Mouse (Mus musculus) c-Kit-positive CD71-positive TER-119-positive erythroid progenitor cells, embryonic 14.5 days (primary cell): ENCODE results near the gene Cdc42se1.
A peak's percentile ranks its signal among the peaks of the same experiment; 100 is the strongest.
"Not testable (repeated sequence)": the region's sequence is repeated elsewhere in the genome, so short reads cannot be mapped to it uniquely, and the experiment has no call there.

Experiments
- DNase-seq: peaks from one replicate; pipeline ENCODE4 v3.0.0-alpha.2; 2013; ENCODE audit warnings: low spot score

Cdc42se1 gene

GRCm38 (mm10) chr3:95228148-95228893 is at the start of gene Cdc42se1:
Gene Cdc42se1 (plus strand): TSS chr3:95228732.
- DNase-seq = peak; percentile 76

GRCm38 (mm10) chr3:95178948-95179347 is 49.6 kb upstream of the Cdc42se1 start:
- no peak for DNase-seq

GRCm38 (mm10) chr3:95179890-95180289 is 48.6 kb upstream of the Cdc42se1 start:
- no peak for DNase-seq

GRCm38 (mm10) chr3:95181841-95182240 is 46.7 kb upstream of the Cdc42se1 start:
- no peak for DNase-seq

DNA sequence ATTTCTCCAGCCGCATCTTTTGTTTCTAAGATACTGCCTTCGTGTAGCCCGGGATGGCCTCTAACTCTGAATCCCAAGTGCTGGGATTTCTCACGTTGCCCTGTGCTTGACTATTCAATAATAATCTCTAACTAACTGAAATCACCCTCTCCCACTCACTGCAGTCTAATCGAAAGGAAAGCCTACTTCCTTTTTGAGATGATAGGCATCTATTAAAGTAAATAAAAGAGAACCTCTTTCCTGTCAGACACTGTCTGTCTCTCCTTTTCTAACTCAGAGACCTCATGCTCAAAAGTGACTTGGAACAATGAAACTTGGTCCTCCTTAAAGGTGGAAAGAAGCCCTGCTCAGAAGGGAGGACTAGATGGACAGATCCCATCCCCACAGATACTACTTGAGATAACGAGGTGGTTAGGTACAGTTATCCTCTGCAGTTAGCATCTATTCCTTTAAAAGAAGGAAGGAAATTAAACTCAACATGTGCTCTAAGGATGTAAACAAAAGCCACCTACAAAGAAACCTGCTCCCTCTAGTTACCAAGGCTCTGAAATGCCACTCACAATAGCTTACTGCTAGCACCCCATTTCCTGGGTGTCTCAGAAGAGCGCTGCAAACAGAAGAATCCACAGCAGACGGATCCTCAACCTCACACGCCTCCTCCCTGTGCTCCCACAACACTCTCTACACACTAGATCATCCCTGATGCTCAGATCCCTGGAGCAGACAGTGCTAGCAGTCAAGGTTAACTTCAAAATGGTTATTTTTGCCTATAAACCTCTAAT is 43.5 kb upstream of the Cdc42se1 start:
- DNase-seq = no peak

GRCm38 (mm10) chr3:95186100-95186499 is 42.4 kb upstream of the Cdc42se1 start:
- no peak for DNase-seq

GRCm38 (mm10) chr3:95186888-95187287 is 41.6 kb upstream of the Cdc42se1 start:
- no peak for DNase-seq

- DNase-seq = no peak
Measured at GRCm38 (mm10) chr3:95194721-95195135, 33.8 kb upstream of the Cdc42se1 start.

GRCm38 (mm10) chr3:95195772-95196171 is 32.8 kb upstream of the Cdc42se1 start:
- DNase-seq = no peak

DNA sequence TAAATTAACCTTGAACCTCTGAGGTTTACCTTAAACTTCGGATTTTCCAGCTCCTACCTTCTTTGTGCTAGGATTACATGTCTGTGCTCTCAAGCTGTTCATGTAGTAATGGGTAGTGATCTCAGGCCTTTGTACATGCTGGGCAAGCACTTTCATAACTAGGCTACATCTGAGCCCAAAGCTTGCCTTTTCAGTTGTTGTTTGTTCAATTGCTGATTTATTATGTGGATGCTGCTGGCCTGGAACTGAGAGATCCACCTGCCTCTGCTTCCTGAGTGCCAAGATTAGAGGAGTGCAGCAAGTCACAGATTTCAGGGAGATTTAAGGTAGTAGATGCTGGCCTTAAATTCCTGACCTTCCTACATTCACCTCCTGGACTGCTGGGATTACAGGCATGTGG is 29.4 kb upstream of the Cdc42se1 start:
- no peak for DNase-seq

DNA sequence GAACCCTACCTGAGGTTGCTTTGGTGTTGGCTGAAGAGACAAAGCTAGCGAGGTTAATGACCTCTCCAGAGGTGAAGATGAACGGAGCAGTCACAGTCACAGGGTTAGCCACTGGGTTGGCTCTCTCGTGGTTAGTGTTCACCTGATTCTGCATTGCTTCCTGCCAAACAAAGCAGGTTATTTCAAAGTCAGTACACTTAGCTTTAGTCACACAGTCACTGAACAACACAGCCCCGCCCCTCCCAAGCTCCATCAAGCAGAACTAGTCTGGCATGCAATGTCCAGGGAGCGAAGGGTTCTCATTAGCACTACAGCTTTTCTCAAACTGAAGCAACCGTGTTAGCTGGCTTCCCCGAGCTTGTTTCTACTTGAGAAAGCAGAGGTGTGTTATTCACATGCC is 28.4 kb upstream of the Cdc42se1 start:
- no peak for DNase-seq

DNA sequence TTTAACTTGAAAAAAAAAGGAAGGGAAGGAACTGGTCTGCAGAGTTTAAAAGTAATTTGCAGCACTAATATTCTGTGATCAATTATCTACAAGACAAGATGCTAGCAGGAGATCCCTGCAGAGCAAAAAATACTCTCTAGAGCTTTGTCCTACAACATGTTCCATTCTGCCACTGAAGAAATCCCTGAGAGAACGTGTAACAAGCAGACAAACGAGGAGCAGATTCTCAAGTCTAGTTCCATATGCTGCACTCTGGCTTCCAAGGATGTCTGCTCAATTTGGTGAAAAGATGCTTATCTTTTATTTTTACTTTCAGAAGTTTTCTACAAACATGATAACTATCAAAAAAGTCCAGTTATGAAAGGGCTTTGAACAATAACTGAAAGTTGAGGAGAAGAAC is 28.0 kb upstream of the Cdc42se1 start:
- no peak for DNase-seq

- DNase-seq = no peak
Measured at GRCm38 (mm10) chr3:95203880-95204279, 24.7 kb upstream of the Cdc42se1 start.

GRCm38 (mm10) chr3:95208286-95208685 is 20.2 kb upstream of the Cdc42se1 start:
- no peak for DNase-seq

GRCm38 (mm10) chr3:95210585-95210984 is 17.9 kb upstream of the Cdc42se1 start:
- no peak for DNase-seq

DNA sequence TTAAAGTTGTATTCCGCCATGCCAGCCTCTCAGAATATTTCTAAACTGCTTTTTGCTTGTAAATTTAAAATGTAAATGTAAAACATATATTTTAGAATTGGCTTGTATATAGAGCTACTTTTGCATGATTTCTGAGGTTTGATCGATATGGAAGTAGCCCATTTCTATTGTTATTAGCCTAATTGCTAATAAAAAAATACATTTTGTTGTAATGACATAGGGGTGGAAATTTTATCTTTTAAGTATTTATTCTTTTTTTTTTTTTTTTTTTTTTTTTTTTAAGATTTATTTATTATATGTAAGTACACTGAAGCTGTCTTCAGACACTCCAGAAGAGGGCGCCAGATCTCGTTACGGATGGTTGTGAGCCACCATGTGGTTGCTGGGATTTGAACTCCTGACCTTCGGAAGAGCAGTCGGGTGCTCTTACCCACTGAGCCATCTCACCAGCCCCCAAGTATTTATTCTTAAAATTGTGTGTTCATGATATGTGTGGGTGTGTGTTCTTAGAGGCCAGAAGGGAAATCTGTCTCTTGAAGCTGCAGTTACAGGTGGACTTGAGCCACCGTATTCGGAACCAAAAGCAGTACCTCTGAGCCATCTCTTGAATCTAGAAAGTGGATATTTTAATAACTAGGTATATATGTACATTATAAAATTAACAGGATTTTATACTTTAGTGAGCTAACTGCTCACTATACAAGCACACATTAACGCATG is 15.5 kb upstream of the Cdc42se1 start:
- DNase-seq = not testable (repeated sequence)

DNA sequence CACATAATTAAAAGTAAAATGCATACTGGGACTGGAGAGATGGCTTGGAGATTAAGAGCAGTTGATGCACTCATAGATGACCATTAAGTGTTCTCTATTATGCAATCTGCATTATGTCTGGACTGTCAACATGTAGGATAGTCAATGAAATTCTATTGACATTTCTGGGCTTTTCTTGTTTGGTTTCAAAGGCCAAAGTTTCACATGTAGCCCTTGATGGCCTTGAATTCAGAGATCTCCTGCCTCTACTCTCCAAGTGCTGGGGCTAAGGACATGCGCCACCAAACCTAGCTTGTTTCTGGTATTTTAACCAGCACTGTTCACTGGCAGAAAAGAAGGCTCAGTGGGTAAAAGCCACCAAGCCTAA is 14.9 kb upstream of the Cdc42se1 start:
- DNase-seq = no peak

DNA sequence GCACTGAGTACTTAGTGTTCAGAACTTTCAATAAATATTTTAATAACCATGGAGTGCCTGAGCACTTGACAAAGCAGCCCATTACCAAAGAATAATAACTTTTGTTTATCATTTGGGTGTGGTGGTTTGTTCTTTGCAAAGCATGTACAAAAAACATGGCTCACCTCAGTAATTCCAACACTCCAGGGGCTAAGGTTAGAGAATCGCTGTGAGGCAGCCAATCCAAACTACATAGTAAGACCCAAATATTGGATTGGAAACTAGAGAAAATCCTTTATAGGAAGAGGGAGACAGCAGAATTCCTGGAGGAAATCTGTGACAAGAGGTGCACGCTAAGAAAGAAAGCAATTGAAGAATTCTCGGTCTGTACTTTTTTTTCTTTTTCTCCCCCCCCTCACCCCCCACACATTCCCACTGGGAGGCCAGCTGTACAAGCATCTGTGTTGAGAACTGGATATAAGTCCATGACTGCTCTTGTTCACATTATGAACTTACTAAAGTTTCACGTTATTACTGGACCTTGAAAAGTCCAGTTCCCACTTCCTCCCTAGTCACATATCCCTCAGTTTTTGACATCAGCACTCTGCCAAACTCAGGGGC is 11.8 kb upstream of the Cdc42se1 start:
- no peak for DNase-seq

DNA sequence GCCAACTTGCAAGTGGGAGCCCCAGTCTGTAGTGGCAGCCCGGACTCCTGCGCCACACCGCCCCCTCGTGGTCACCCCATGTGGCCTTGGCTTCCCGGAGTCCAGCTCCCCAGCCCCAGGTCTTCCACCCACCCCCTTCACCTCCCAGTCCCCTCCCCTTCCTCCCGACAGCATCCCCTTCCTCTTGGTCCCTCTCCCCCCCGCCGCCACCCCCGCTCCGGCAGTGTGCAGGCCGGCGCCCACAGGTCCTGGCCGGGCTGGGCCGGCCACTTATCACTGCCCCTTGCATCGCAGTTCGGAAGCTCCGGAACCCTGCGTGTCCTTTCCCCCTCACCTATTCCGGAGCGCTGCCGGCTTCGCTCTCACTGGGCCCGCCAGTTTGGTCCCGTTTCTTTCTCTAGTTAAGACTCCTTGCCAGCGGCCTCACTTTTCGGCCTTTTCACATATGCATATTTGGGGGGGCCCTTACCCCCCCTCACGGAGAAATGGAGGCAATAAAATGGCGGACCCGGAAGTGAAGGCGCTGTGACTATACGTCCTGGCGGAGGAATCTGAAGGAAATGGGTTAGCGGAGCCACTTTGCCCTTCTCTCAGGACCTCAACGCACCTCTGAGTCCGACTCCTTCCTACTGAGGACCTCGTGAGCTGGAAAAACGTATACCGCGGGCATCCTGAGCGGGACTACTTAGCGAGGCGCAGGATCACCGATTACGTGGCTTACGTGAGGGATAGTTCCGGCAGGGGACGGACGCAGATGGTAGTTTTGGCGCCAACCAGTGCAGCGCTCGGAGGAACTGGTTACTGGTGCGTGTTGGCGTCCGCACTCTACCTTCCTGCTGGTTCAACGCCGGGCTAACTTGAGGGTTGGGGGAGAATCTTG is 11.0 kb upstream of the Cdc42se1 start, which contains the start of gene Gabpb2:
Gene Gabpb2 (minus strand): TSS at position 662 of the 880 bp plus-strand sequence.
- peak; percentile 90 for DNase-seq

DNA sequence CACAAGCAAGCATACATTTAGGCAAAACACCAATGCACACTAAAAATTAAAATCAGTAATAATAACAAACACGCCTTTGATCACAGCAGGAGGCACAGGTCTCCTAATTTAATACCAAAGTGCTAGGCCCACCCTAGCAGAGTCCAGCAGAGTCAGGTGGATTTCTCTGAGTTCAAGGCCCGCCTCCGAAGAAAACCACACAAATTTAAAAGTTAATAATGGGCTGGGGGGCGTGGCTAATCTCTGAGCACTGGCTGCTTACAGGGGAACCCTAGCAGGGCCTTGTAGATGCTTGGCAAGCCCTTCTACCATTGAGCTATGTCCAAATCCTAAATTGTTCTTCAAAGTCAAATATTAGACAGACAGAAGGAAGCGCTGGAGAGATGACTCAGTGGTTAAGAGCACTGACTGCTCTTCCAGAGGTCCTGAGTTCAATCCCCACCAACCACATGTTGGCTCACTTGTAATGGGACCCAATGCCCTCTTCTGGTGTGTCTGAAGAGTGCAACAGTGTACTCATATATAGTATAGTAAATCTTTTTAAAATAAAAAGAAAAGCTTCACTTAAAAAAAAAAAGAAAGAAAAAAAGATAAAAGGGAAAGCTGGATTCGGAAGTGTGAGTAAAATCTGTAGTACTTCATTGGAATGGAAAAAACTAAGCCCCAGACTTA is 9.9 kb upstream of the Cdc42se1 start:
- peak; percentile 60 for DNase-seq

DNA sequence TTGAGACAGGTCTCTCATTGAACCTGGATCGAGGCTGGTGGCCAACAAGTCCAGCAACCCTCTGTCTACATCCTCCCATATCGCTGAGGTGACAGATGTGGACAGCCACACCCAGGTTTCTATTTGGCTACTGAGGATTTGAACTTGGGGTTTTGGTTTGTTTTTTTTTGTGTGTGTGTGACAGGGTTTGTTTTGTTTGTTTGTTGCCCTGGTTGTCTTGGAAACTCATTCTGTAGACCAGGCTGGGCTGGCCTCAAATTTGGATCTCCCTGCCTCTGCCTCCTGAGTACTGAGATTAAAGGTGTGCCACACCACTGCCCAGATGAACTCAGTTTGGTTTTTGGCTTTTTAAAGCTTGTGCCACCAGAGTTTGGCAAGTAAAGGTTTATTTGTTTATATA is 5.5 kb upstream of the Cdc42se1 start:
- no peak for DNase-seq
